ENCODE assay signal across 1 mouse cellular context in the genomic region with DNA sequence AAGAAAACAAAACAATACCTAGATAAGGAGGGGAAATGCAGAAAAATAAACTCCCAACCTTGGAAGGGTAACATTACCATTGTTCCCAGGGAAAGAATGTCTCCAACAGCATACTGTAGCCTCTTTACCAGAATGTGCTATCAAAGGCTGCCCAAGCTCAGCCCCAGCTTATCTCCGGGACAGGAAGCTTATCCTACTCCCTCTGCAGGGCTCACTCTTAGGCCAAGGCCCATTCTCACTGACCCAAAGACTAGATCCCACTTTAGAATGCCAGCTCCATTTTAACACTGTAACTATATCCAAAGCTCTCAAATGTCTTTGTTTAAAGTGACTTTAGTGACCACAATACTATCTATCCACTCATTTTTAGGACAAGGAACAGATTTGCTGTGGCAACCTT.
TF ChIP-seq lines count a peak whose summit lies in the region.

No protein-coding gene starts in this region.

TF ChIP-seq in ES-E14, 5 proteins besides CTCF, POLR2A, EP300 and RAD21:
- no peak for TF ChIP-seq ZNF384 (IDR thresholded peaks at IDR 0.05; ENCODE audit: low read depth, low read length)
- TF ChIP-seq ZC3H11A (IDR thresholded peaks at IDR 0.05; ENCODE audit: borderline replicate concordance, low read depth, low read length), result no peak
- TF ChIP-seq HCFC1 (IDR thresholded peaks at IDR 0.05; ENCODE audit: borderline replicate concordance, insufficient read depth, low read length), result no peak
- TF ChIP-seq CHD2 (IDR thresholded peaks at IDR 0.05; ENCODE audit: low read depth, low read length), result no peak
- no peak for TF ChIP-seq MAFK (IDR thresholded peaks at IDR 0.05; ENCODE audit: insufficient read depth, low read depth, low read length)
TF ChIP-seq in ES-E14: peak in this region for 0.
